Mouse (Mus musculus): ENCODE measurements at regions not wholly inside any gene's neighbourhood (a gene's known extent, or its start where the extent isn't known, plus 50 kb on each side); places are given as distances from the start of the nearest gene placed in this dataset.

DNA sequence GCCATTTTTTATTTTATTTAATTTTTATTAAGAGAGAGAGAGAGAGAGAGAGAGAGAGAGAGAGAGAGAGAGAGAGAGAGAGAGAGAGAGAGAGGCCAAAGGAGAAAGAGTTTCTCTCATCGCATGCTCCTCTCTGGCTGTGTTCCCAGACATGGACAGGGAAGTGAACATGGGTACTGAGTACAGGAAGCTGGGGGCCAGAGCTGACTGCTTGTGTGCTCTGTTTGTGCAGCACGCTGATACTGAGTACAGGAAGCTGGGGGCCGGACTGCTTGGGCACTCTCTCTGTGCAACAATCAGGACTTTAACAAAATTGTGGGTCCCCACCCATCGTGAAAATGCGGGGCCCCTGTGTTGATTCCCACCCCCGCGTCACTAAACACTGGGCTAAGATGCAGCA lies 130.2 kb downstream of the Gm26897 start:
- H3K4me3 ChIP-seq (replicated peaks): no peak overlapping the region
- peaks cover 36% of the 10 kb centered on the region for H3K27me3 ChIP-seq
- WGBS: 54% methylated on average over 7 of the region's 7 CpGs
- H3K4me2 ChIP-seq: no peak overlapping the region
- no peaks in the 10 kb centered on the region for H3K9me3 ChIP-seq (replicated peaks)
- no peak overlapping the region for H3K27ac ChIP-seq
- H3K4me1 ChIP-seq: peaks cover 3% of the 10 kb centered on the region; the same call in 1 of the 2 replicates
- no peak overlapping the region for H3K9ac ChIP-seq
- ATAC-seq (replicated peaks; ENCODE audit: low FRiP score): no peak
- no peaks in the 10 kb centered on the region for H3K36me3 ChIP-seq

DNA sequence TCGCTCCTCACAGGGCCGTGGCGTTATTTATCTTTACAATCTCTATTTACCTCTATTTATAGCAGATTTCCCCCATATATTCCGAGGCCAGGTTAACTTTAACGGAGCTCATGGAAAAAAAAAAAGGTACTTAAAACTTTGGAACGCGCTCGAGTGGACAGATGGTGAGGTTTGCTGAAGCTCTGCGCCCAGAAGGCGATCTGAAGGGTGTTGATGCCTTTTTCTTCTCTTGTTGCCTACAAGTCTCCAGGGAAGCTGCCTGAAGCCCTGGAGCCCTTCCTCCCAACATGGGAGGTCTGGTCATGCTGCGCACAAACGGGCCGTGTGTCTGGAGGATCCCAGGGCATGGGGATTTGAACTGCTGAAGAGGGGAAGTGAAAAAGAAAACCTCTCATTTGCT lies 130.9 kb downstream of the Gm26897 start:
- Histone ChIP-seq H3K4me2 (no peak overlapping the region), H3K9me3 (replicated peaks) (no peaks in the 10 kb centered on the region), H3K4me1 (peaks cover 3% of the 10 kb centered on the region; the same call in 1 of the 2 replicates), H3K9ac (no peak overlapping the region), H3K36me3 (no peaks in the 10 kb centered on the region), H3K27ac (no peak overlapping the region), H3K4me3 (replicated peaks) (no peak overlapping the region), H3K27me3 (peaks cover 42% of the 10 kb centered on the region)
- no peak for ATAC-seq (replicated peaks; ENCODE audit: low FRiP score)
- 53% methylated on average over 13 of the region's 13 CpGs for WGBS

DNA sequence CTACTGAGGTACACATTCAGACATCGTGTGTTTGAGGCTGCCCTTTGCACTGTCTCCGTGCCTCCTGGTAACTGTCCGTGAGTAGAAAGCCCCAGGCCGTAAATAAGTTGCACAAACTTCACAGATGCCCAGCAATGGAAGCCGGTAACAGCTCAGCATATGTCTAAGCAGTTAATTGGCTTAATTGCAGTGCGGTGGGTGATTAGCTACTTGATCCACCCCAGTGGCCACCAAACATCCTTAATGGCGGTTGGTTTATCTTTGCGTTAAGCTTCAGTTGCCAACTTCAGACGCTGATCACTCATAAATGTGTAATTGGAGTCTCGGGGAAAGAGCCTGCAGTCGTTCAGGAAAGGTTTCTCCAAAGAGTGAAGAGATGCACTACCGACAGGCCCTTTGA lies 135.3 kb downstream of the Gm26897 start:
- H3K9me3 ChIP-seq (replicated peaks): peaks cover 17% of the 10 kb centered on the region
- H3K9ac ChIP-seq: no peak overlapping the region
- no peak overlapping the region for H3K4me3 ChIP-seq (replicated peaks)
- H3K27me3 ChIP-seq: peaks cover 43% of the 10 kb centered on the region
- H3K27ac ChIP-seq: no peak overlapping the region
- 29% methylated on average over 12 of the region's 12 CpGs for WGBS
- H3K4me1 ChIP-seq: peaks cover 2% of the 10 kb centered on the region; the same call in 1 of the 2 replicates
- H3K36me3 ChIP-seq: 0 out of 2 replicates have a peak, but pooled peaks cover 8% of the 10 kb centered on the region
- ATAC-seq (replicated peaks; ENCODE audit: low FRiP score): no peak
- H3K4me2 ChIP-seq: no peak overlapping the region

DNA sequence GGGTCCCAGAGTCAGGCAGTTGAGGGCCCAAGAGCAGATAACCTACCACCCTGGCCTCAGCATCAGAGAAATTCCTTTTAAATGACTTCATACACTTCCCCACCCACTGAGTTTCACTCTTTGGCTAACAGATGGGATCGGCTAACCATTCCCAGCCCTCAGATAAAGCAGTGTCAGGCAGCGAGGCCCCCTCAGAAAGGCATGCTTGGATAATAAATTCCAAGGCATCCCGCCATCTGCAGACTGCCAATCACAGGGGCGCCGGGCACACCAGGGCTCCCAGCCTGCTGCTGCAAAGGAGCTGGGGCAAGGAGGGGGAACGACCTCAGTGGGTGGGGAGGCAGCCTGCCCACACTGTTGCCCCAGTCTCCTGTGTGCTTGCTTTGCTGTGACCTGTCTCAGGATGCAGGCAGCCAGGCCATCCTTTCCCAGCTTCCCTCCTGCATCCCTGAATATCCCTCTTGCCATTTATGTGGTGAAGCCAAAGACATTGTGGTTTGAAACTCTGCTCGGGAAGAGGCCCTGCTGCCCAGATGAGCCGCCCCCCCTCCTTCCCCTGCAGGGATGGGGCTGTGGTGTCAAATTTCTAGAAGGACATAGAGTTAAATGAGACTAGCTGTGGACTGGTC lies 143.6 kb downstream of the Gm26897 start:
- H3K9ac ChIP-seq: no peak overlapping the region

DNA sequence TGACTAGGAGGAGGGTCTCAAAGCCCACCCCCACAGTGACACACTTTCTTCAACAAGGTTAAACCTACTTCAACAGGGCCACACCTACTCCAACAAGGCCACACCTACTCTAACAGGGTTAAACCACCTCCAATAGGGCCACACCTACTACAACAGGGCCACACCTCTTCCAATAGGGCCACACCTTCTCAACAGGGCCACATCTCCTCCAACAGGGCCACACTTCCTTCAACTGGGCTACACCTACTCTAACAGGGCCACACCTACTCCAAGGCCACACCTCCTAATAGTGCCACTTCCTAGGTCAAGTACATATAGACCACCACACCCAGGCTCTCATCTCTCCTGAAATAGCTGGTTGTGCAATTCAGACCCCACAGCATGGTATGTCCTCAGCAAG lies 145.3 kb downstream of the Gm26897 start:
- Histone ChIP-seq H3K4me1 (peaks cover 15% of the 10 kb centered on the region), H3K4me3 (replicated peaks) (no peak overlapping the region), H3K27ac (no peak overlapping the region), H3K36me3 (no peaks in the 10 kb centered on the region), H3K9ac (no peak overlapping the region), H3K4me2 (no peak overlapping the region), H3K9me3 (replicated peaks) (no peaks in the 10 kb centered on the region), H3K27me3 (peaks cover 12% of the 10 kb centered on the region; the same call in 1 of the 2 replicates)
- no peak for ATAC-seq (replicated peaks; ENCODE audit: low FRiP score)

More for the DNA sequence above, 143.6 kb downstream of the Gm26897 start:
- Histone ChIP-seq H3K4me1 (peaks cover 15% of the 10 kb centered on the region), H3K27ac (peak overlapping the region; percentile 79), H3K9me3 (replicated peaks) (peaks cover under 1% of the 10 kb centered on the region), H3K27me3 (no peaks in the 10 kb centered on the region), H3K4me3 (replicated peaks) (no peak overlapping the region), H3K36me3 (no peaks in the 10 kb centered on the region), H3K4me2 (0 out of 2 replicates have a peak overlapping the region, but pooled peaks have one; percentile 10)
- peak; percentile 61; the same call in 1 of the 2 replicates for ATAC-seq (replicated peaks; ENCODE audit: low FRiP score)
- 2% methylated on average over 8 of the region's 8 CpGs for WGBS

DNA sequence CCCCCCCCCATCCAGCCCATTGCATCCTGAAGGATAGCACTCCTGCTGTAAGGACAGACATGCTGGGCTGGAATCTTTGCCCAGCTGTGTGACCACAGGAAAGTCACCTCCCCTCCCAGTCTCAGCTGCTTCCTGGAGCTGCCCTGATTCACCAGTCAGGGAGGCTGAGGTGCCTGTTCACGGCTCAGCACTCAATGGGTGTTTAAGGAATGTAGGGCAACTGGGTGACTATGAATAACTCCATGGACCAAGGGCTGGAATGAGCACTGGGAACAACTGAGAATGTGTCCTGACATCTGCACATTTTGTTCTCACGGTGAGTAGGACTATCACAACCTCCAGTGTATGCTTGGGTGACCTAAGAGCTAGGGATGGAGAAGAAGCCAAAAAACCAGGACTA lies 146.5 kb downstream of the Gm26897 start:
- Histone ChIP-seq H3K27me3 (peaks cover 21% of the 10 kb centered on the region), H3K4me3 (replicated peaks) (no peak overlapping the region), H3K36me3 (no peaks in the 10 kb centered on the region), H3K27ac (no peak overlapping the region), H3K9me3 (replicated peaks) (no peaks in the 10 kb centered on the region), H3K9ac (no peak overlapping the region), H3K4me2 (no peak overlapping the region), H3K4me1 (peaks cover 15% of the 10 kb centered on the region)
- WGBS: 64% methylated on average over 2 of the region's 2 CpGs
- no peak for ATAC-seq (replicated peaks; ENCODE audit: low FRiP score)

DNA sequence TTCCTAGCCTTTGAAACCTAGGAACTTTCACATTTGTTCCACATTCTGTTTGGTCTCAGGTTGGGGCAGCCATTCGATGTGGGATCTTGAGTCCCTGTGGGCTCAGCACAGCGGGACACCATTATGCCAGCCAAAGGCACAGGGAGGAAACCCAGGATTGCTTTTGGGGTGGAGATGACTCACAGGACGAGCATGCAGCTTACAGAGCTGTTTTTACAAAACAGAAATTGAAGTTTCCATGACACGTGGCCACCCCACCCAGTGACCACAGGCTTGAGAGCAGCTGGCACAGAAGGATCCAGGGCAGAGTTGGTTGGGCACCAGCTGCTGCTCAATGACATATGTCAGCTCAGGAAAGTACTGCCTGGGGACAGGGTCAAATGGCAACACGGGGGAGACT lies 147.8 kb downstream of the Gm26897 start:
- WGBS: 41% methylated on average over 5 of the region's 5 CpGs
- H3K27me3 ChIP-seq: peaks cover 30% of the 10 kb centered on the region
- H3K4me2 ChIP-seq: no peak overlapping the region
- H3K4me3 ChIP-seq (replicated peaks): no peak overlapping the region
- no peaks in the 10 kb centered on the region for H3K9me3 ChIP-seq (replicated peaks)
- H3K36me3 ChIP-seq: no peaks in the 10 kb centered on the region
- H3K4me1 ChIP-seq: peaks cover 22% of the 10 kb centered on the region
- H3K9ac ChIP-seq: no peak overlapping the region
- no peak for ATAC-seq (replicated peaks; ENCODE audit: low FRiP score)
- H3K27ac ChIP-seq: no peak overlapping the region

DNA sequence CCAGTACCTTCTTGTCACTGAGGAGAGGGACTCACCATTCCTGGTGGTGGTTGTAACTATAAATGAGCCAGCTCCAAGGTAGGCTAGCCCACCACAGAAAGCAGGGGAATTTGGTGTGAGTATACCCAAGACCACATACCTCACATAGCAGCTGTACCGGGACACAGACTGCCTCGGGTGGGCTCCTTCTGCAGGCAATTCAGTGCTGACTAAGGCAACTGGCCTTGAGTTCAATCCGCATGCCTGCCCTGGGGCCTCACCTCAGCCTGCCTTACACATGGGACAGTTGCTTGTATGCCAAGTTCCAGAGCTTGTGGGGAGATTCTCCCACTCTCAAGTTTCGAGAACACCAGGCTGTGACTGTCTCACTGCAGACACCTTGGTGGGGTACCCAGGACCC lies 153.6 kb downstream of the Gm26897 start:
- Histone ChIP-seq H3K4me3 (replicated peaks) (no peak overlapping the region), H3K27me3 (peaks cover 68% of the 10 kb centered on the region), H3K4me2 (no peak overlapping the region), H3K36me3 (no peaks in the 10 kb centered on the region), H3K9ac (no peak overlapping the region), H3K4me1 (peaks cover 20% of the 10 kb centered on the region), H3K27ac (no peak overlapping the region), H3K9me3 (replicated peaks) (no peaks in the 10 kb centered on the region)
- ATAC-seq (replicated peaks; ENCODE audit: low FRiP score): no peak
- 55% methylated on average over 4 of the region's 4 CpGs for WGBS

DNA sequence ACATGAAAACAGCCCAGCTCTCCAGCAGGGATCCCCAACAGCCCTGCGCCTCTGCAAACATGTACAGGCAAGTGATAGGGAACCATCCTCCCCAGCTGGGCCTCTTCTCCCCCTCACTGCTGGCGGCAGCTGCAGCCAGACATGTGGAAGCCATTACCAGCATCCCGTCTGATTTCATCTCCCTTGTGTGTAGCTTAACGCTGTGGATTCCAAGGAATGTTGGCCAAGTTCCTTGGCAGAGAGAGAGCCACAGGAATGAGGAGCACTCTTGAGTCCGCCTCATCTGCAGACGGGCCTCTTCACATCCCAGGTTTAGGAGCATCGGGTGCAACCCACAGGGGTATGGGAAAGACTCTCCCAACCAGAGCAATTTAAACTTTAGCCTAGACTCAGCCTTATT lies 157.1 kb downstream of the Gm26897 start:
- peak; percentile 40; the same call in 1 of the 2 replicates for ATAC-seq (replicated peaks; ENCODE audit: low FRiP score)

DNA sequence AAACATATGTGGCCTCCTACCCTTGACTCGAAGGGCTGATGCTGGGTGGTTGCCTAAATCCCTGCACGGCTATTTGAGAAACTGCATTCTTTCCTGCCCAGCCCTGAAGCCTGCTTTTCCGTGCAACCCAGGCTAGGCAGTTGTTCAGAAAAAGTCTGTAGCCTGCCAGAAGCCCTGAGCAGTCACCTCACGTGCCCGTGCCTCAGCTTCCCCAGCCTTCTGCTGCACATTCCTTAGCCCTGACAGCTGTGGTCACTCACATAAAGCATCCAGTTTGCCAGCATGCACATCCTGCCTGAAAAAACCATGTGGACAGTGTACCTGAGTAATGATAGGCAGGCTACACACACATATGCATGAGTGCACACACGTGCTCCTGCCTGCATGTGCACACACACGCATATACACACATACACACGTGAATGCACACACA lies 157.6 kb downstream of the Gm26897 start:
- Histone ChIP-seq H3K36me3 (no peaks in the 10 kb centered on the region), H3K4me2 (no peak overlapping the region), H3K9me3 (replicated peaks) (no peaks in the 10 kb centered on the region), H3K27me3 (peaks cover 71% of the 10 kb centered on the region), H3K27ac (peak overlapping the region; percentile 84), H3K4me1 (peaks cover 35% of the 10 kb centered on the region), H3K9ac (no peak overlapping the region), H3K4me3 (replicated peaks) (no peak overlapping the region)
- ATAC-seq (replicated peaks; ENCODE audit: low FRiP score): no peak
- 60% methylated on average over 8 of the region's 8 CpGs for WGBS

More for the DNA sequence above, 157.1 kb downstream of the Gm26897 start:
- Histone ChIP-seq H3K9me3 (replicated peaks) (no peaks in the 10 kb centered on the region), H3K4me3 (replicated peaks) (no peak overlapping the region), H3K9ac (no peak overlapping the region), H3K27ac (peak overlapping the region; percentile 84), H3K4me2 (no peak overlapping the region), H3K27me3 (peaks cover 71% of the 10 kb centered on the region), H3K4me1 (peaks cover 40% of the 10 kb centered on the region), H3K36me3 (no peaks in the 10 kb centered on the region)
- 44% methylated on average over 7 of the region's 7 CpGs for WGBS

DNA sequence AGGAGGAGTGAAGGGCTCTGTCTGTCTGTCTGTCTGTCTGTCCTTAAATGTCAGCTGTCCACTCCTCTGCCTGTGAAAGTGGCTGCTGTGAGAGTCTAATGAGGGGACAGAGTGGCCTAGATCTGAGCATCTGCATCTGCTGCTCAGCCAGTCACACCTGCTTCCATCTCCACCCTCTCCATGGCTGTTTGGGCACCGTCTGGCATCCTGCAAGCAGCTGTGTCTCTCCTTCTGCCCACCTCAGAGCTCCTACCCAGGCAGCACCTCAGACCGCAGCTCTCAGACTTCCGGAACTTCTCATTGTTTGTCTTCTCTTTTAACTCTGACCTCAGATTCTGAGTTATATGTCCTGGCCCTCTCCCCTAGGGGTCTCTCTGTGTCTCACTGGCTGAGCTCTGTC lies 159.2 kb downstream of the Gm26897 start:
- H3K9me3 ChIP-seq (replicated peaks): no peaks in the 10 kb centered on the region
- 48% methylated on average over 3 of the region's 3 CpGs for WGBS
- H3K27ac ChIP-seq: no peak overlapping the region
- H3K4me3 ChIP-seq (replicated peaks): no peak overlapping the region
- peaks cover 76% of the 10 kb centered on the region for H3K27me3 ChIP-seq
- H3K36me3 ChIP-seq: no peaks in the 10 kb centered on the region
- no peak overlapping the region for H3K9ac ChIP-seq
- H3K4me2 ChIP-seq: no peak overlapping the region
- ATAC-seq (replicated peaks; ENCODE audit: low FRiP score): no peak
- peaks cover 34% of the 10 kb centered on the region for H3K4me1 ChIP-seq

DNA sequence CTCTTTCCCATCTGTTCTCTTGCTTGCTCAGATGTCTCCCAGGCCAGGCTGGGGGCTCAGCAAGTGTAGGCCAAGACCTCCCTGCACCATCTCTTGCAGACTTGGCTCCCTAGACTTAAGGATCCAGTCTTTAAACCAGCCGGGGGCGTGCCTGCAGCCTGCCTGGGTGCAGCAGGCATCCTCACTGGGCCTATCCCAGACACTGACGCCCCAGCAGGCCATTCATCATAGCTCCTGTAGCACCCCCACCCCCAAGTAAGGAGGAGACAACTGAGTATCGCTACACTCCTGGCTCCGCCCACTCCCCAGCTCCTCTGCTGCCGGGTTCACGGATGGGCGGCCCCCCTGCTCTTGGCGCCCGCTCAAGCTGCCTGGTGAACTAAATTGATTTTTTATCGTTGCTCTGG lies 160.2 kb downstream of the Gm26897 start:
- 1% methylated on average over 11 of the region's 11 CpGs for WGBS
- H3K4me2 ChIP-seq: peak overlapping the region; percentile 51
- peaks cover 79% of the 10 kb centered on the region for H3K27me3 ChIP-seq
- peak; percentile 89 for ATAC-seq (replicated peaks; ENCODE audit: low FRiP score)
- H3K4me1 ChIP-seq: peaks cover 34% of the 10 kb centered on the region
- H3K9ac ChIP-seq: no peak overlapping the region
- H3K4me3 ChIP-seq (replicated peaks): peak overlapping the region; percentile 26
- H3K9me3 ChIP-seq (replicated peaks): no peaks in the 10 kb centered on the region
- H3K36me3 ChIP-seq: no peaks in the 10 kb centered on the region
- H3K27ac ChIP-seq: peak overlapping the region; percentile 46

DNA sequence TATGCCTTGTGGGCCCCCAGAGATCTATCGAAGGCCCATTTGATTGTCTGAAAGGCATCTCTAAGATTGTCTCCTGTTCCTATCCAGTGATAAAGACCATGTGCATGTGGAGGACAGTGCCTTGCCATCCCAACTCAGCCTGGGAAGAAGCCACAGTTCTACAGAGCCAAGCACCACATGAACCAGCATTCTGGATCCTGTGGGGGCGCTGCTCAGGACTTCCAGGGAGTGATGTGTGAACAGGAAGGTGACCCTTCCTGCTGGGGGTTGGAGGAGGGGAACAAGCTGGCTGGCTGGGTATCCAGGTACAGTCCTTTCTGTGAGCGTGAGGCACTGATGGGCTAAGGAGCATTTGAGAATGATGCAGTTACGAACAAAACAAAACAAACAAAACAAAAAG lies 163.8 kb downstream of the Gm26897 start:
- H3K27me3 ChIP-seq: peaks cover 88% of the 10 kb centered on the region
- ATAC-seq (replicated peaks; ENCODE audit: low FRiP score): no peak
- H3K27ac ChIP-seq: no peak overlapping the region
- WGBS: 51% methylated on average over 4 of the region's 4 CpGs
- no peaks in the 10 kb centered on the region for H3K9me3 ChIP-seq (replicated peaks)
- no peak overlapping the region for H3K4me2 ChIP-seq
- no peaks in the 10 kb centered on the region for H3K36me3 ChIP-seq
- no peak overlapping the region for H3K4me3 ChIP-seq (replicated peaks)
- peaks cover 26% of the 10 kb centered on the region for H3K4me1 ChIP-seq
- H3K9ac ChIP-seq: no peak overlapping the region
